Mouse (Mus musculus) spleen, adult 18-20 months (tissue): ENCODE measurements around the gene Os9.
"Not testable (repeated sequence)": the region's sequence is repeated elsewhere in the genome, so short reads cannot be mapped to it uniquely, and the experiment has no call there.

Source experiments
- DNase-seq, 2 experiments: peaks; one replicate each; pipeline ENCODE4 v3.0.0; 2022; ENCODE audit warnings: mixed read lengths in 2 of 2

Os9 gene

DNA sequence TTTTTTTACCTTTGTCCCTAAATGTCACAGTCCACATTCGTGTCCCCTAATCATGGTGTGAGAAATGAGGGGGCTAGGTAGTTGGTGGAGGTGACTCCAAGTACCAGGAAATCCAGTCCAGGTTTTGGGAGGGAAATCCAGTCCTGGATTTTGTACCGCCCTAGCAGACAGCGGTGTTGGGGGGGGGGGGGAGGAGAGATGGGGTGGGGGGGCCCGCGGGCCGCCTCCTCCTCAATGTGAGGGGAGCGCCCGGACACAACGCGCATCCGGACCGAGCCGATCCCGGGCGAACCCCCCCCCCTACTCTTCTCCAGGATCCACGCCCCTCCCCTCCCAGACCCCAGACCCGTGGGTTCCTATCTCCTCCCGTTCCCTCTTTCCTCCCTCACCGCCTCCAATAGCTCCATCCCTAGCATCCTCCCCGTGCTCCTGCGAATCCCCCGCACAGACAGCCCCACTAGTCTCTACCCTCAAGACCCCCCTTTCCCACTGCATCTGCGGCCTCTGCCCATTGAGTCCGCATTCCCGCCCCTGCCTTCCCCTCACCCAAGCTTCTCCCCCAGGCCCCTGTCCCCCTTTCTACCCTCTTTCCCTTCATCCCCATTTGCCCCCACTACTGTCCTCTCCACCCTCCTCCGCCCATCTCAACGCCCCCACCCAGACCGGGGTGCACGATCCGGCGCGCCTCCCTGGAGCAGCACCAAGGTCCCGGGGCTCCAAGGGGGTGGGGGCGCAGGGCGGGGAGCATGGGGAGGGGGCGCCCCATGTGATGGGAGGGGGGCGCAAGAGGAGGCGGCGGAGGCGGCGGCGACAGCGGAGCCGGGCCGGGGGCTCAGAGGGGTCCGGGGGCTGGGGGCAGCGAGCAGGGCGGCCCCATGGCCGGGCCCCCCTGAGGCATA is 42.0 kb downstream of the Os9 start:
- no peak for DNase-seq

DNA sequence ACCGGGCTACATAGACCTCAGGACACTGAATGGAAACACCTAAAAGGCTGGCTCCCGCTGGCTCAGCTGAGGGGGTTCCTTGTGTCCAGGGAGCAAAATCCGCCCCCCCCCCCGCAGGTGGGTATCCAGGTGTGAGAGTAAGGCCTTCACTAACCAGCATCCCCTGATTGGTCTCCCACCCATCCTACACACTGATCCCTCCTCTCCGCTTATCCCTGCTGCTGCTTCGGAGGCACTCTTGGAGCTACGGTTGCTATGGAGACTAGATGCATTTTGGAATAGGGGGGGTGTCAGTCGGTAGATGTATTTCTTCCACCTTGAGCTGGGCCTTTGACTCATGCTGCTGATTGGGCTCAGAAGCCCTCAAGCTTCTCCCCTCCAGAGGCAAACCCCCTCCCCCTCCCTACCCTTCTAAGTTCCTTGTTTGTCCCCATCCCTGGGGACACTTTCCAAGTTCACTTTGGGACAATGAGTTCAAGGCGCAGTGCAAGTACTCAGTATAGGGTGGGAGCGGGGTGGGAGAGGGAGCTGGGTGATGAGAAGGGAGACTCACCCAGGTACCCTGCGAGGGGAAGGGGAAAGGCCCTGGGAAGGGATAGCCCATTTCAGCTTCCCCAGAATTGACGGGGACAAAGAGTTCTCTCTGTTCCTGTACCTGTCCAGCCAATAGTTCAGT is 42.8 kb downstream of the Os9 start:
- no peak for DNase-seq

DNA sequence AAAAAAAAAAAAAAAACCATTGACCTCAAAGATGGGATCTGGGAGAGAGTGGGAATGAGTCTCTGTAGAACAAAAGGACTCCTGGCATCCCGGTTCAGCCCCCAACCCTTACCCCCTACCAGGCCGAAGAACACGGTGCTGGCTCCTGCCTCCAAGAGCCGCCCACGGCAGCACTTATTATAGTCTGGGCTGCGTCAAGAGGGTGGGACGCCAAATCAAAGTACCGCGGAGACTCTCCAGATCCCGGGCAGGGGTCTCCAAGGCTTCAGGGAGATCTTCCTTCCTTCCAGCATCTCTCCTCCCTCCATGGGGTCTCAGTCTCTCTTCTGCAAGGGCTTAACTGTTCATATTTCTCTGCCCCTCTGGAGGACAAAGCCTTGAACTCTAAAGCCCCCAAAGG is 43.4 kb downstream of the Os9 start:
- no peak for DNase-seq

DNA sequence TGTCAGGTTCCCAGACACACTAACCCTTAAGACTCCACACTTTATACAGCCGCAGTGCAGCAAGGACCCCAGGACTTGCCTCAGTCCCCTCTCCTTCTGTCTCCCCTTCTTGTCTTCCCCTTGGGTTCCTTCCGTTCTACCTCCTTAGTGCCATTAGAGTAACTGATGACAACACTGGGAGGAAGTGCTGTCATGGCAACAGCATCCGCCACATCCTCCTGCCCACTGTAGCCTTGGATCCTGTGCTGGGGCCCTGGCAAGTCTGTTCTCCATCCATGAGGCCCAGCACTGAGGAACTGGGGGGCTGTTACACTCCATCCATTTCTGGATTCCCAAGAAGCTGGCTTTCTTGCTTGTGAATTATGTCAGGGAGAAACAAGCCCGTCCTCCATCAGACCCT is 44.8 kb downstream of the Os9 start:
- peak; percentile 40 to 55 for DNase-seq

- no peak for DNase-seq
Observed at GRCm38 (mm10) chr10:127075651-127076050, 45.3 kb downstream of the Os9 start.

GRCm38 (mm10) chr10:127075080-127075479 is 45.9 kb downstream of the Os9 start, which contains the start of gene Agap2:
TSS of gene Agap2 (plus strand) at chr10:127075284.
- peak; percentile 75 to 79 for DNase-seq

GRCm38 (mm10) chr10:127073981-127074380 is 47.0 kb downstream of the Os9 start:
- no peak for DNase-seq

DNA sequence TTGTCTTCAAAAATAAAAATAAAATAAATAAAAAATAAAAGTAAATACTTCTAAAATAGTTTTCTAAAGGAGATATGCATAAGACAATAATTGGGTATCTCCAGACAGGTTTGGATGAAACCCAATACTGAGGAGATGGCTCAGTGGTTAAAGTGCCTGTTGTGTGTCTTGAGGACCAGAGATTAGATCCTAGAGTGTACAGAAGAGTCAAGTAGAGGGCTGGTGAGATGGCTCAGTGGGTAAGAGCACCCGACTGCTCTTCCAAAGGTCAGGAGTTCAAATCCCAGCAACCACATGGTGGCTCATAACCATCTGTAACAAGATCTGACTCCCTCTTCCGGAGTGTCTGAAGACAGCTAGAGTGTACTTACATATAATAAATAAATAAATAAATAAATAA is 48.0 kb downstream of the Os9 start:
- not testable (repeated sequence) for DNase-seq

- not testable (repeated sequence) for DNase-seq
Observed at GRCm38 (mm10) chr10:127072270-127072669, 48.7 kb downstream of the Os9 start.

GRCm38 (mm10) chr10:127071203-127071602 is 49.7 kb downstream of the Os9 start:
- DNase-seq: no peak

DNA sequence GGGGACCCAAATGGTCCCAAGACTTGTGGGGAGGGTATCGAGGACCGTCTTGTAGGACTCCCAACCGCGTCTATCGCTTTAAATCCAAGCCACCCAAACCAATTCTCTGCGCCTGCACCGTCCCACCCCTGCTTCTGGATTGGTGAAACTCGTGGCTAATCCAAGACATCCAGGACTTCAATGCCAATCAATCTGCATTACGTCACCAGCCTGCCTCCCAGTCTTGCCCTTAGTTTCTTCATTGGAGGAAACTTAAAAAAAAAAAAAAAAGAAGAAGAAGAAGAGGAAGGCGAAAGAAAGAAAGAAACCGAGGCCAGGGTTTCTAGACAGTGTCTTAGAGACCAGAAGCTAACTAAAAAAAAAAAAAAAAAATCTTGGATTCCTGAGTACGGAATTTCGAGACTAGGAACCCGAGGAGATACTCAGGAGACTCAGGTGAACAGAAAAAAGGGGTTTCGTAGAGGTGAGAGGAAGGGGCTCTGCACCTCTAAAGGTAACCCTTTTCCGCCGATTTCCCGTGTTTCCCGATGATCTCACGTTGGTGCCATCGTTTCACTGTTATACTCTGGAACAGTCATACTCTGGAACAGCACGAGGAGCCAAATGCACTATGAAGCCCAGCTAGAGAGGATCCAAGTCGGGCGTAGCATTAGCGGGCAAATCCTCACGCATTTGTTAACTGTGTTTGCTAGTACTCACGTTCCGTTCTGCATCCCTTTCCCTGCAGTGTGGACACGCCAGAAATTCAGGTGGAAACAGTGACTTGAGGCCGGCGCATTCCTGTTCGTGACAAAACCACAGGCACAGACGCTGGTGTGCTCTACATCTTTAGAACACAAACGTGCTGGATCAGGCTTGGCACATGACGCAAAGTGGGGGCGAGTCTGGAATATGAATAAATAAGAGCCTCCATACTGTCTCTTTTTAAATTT is 50.5 kb downstream of the Os9 start, which contains the start of gene Tspan31:
Gene Tspan31 (minus strand): TSS at position 75 of the 932 bp plus-strand sequence.
- DNase-seq: peak; percentile 50 to 58

DNA sequence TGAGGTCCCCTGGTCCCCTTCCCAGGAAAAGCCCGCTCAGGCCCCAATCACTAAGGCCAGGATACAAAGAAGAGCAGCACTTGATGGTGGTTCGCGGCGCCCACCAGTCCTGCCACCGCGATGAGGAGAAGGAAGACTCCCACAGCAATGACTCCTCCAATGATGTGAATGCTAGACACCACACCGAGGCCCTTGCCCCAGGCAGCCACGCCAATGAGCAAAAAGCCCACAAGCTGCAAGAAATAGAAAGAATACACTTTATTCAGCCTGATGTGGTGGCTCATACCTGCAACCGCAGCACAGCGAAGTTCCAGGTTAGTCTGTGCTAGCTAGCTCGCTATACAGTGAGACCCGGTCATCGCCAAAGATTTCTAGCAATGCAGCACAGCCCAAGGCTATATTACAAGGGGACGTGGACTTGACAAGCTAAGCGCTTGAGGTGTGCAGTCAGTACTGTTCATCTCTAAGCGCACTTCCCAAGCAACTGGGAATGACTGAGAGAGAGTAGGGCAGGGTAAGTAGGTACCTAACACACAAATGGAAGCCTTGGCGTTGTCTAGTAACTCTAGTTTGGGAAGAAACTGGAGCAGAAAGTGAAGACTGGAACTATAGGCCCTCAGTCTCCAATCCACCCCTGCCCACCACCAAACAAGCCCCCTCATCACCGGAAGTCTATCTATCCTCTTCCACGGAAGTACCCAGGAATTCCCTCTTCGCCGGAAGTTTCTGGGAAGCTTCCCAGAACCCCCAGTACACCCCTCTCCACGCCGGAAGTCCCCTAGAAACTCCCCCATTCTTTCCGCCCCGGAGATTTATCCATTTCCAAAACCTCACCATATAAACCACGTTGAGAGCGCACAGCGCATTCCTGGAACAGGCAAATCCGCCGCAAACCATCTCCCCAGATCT is 51.4 kb downstream of the Os9 start:
- DNase-seq: no peak

DNA sequence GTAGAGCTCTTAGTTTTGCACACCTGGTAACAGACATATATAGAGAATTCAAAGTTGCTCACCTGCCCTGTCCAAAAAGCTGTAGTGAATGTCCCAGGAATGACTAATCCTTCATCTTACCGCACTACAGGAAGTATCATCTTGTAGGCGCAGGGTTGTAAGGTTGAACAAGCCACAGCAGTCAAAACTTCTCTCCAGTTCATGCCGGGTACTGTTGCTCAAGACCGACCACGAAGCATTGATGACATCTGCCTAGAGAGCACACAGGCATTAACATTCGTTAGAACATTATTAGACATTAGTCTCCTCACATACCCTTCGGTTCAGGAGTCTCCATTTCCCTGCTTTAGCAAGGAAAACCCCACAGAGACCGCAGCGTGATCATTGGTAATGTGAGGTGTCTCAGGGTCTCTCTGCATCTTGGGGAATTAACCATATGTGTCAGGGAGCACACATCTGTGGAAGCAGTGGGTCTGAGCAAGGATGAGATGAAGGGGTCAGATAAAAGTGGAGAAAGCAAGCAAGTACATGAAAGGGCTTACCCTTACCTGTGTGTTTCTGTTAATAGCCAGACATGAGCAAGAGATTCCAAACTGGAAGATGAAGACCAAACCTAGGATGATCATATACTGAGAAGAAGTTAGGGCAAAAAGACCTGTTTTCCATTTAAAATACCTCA is 52.4 kb downstream of the Os9 start:
- DNase-seq: peak in 1 of 2 experiments; percentile 3

DNA sequence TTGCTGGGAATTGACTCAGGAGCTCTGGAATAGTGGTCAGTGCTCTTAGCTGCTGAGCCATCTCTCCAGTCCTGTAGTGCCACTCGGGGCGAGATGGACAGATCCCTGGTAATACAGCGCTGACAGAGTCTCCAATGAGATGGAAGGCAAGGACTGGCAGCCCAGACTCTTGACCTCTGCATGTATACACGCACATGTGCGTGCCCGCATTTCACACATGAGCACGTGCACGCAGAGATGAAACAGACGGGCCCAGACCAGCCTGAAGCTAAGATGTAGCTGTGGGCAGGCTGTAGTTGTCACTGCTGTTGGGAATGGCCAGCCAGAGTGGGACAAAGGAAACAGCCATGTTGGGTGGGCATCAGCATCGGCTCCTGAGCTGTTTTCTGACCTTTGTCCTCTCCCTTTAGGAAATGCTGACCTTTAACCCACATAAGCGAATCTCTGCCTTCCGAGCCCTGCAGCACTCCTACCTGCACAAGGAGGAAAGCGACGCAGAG is 54.4 kb downstream of the Os9 start:
- peak in 1 of 2 experiments; percentile 4 for DNase-seq

DNA sequence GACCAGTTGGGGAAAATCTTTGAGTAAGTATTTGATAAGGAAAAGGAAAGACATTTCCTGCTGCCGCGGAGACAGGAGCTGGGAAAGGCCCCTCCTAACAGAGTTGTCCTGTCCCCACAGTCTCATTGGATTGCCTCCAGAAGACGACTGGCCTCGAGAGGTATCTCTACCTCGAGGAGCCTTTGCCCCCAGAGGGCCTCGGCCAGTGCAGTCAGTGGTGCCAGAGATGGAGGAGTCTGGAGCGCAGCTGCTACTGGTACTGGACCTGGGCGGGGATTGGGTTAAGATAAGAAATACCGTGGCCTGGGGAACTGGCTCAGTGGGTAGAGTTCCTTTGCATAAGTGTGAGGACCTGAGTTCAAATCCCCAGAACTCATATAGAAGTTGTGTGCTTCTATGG is 55.0 kb downstream of the Os9 start:
- DNase-seq: peak in 1 of 2 experiments; percentile 6

DNA sequence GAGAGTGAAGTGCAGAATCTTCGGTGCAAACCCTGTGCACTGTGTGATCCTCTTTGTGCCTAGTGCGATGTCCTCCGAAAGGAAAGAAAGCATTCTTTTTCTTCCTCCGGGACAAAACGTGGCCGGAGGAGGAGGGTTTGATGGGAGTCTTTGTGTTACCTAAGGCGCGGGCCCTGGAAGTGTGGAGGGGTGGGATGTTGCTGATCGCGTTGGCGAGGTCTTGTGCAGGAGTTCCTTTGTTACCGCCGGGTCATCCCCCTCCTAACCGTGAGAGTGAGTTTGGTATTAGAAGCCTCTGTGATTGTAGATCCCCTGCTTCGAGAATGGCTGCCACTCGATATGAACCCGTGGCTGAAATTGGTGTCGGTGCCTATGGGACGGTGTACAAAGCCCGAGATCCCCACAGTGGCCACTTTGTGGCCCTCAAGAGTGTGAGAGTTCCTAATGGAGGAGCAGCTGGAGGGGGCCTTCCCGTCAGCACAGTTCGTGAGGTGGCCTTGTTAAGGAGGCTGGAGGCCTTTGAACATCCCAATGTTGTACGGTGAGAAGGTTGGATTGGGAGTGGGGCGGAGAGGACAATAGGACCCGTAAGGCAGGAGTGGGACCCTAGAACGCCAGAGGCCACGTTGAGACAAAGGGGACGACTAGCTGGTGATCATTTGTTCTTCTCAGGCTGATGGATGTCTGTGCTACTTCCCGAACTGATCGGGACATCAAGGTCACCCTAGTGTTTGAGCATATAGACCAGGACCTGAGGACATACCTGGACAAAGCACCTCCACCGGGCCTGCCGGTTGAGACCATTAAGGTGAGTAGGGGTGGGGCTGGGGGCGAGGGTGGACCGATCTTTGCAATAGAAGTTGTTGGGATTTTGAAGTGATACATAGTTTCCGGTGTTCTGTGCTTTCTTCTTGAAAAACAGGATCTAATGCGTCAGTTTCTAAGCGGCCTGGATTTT is 56.7 kb downstream of the Os9 start:
- DNase-seq: no peak

DNA sequence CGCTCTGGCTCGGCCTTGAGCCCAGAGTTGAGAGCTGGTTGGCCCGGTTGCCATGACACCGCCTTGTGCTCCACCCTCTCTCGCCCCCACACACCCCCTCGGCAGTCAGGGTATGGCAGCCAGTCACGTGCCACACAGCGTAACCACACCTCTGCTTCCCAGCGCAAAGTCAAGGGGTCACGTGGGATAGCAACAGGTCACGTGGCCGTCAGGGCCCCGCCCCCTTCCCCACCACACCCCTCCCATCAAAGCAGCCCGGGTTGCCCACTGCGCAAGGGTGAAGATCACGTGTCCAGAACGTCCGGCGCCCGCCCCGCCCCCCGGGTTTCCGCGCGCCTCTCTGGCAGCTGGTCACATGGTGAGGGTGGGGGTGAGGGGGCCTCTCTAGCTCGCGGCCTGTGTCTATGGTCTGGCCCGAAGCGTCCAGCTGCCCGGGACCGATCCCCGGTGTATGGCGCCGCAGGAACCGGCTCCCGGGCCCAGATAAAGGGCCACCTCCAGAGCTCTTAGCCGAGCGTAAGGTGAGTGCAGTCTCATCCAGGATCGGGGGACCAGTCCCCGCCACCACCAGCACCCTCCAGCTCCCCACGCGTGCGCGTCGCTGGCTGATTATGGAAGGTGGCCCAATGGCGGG is 57.6 kb downstream of the Os9 start, which contains the start of gene Cdk4:
Gene Cdk4 (plus strand): TSS at position 296 of the 634 bp plus-strand sequence.
- DNase-seq: peak; percentile 97 to 98

- DNase-seq: no peak
Observed at GRCm38 (mm10) chr10:127062503-127062902, 58.4 kb downstream of the Os9 start.

DNA sequence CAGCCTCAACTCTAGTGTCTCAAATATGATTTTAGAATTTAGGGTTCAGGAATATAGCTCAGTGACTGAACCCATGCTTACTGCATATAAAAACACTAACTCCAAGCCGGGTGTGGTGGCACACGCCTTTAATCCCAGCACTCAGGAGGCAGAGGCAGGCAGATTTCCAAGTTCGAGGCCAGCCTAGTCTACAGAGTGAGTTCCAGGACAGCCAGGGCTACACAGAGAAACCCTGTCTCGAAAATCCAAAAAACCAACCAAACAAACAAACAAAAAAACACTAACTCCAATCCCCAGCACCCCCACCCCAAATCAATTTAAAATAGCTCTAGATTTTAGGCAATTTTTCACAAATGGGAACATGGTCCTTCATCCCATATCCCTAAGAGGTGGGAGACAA is 58.8 kb downstream of the Os9 start:
- not testable (repeated sequence) for DNase-seq
